Mouse (Mus musculus) midbrain, embryonic 15.5 days (tissue): ENCODE results near the gene Gm49321. TPM values are rescaled to one million over a fixed set of nuclear protein-coding genes. Genes with fewer than 3 reads are reported as not detected.

Experiments
- ATAC-seq: fragments of 200-750 bp; cut with Nextera tagmentation; replicated peaks from 2 replicates; pipeline ENCODE4 v1.8.0; 2017; ENCODE audit warnings: moderate TSS enrichment
- H3K27ac ChIP-seq: fragments of 300-500 bp; sonication (generic); 2 replicates; pipeline ENCODE4 v1.5.1; 2015; ENCODE audit warnings: mild to moderate bottlenecking, inconsistent platforms
- H3K27me3 ChIP-seq: fragments of 300-500 bp; sonication (generic); replicated peaks from 2 replicates; pipeline ENCODE4 v1.6.1; 2015; ENCODE audit warnings: inconsistent platforms
- H3K36me3 ChIP-seq: fragments of 300-500 bp; sonication (generic); replicated peaks from 2 replicates; pipeline ENCODE4 v1.6.1; 2015; ENCODE audit warnings: inconsistent platforms
- H3K4me1 ChIP-seq: fragments of 300-500 bp; sonication (generic); 2 replicates; pipeline ENCODE4 v1.6.1; 2015; ENCODE audit warnings: inconsistent platforms
- H3K4me2 ChIP-seq: fragments of 300-500 bp; sonication (generic); 2 replicates; pipeline ENCODE4 v1.6.1; 2015; ENCODE audit warnings: inconsistent platforms, mild to moderate bottlenecking, moderate library complexity
- H3K4me3 ChIP-seq: fragments of 300-500 bp; sonication (generic); 2 replicates; pipeline ENCODE4 v1.5.1; 2015; ENCODE audit warnings: mild to moderate bottlenecking, inconsistent platforms
- H3K9ac ChIP-seq: fragments of 300-500 bp; sonication (generic); 2 replicates; pipeline ENCODE4 v1.6.1; 2015; ENCODE audit warnings: mild to moderate bottlenecking, inconsistent platforms
- H3K9me3 ChIP-seq: fragments of 300-500 bp; sonication (generic); 2 replicates; pipeline ENCODE4 v1.6.1; 2016; ENCODE audit warnings: inconsistent platforms
- whole genome bisulfite sequencing: fragments of 180-500 bp; shearing (Covaris S2); methylation state at CpG from one replicate; pipeline ENCODE4 v1.1.7; 2015; ENCODE audit warnings: mixed read lengths; 5-methylcytosine and 5-hydroxymethylcytosine counted together
- polyA plus RNA-seq: library from polyadenylated mRNA; unstranded; fragments of >200 nt; fragmentation: Nextera tagmentation; extraction: Ambion mirVana; gene quantifications from 2 replicates; pipeline ENCODE4 v1.2.1, GENCODE M21; 2015

Gene Gm49321
- polyA plus RNA-seq, 1 experiment from 2014 or later: 26.1 TPM

DNA sequence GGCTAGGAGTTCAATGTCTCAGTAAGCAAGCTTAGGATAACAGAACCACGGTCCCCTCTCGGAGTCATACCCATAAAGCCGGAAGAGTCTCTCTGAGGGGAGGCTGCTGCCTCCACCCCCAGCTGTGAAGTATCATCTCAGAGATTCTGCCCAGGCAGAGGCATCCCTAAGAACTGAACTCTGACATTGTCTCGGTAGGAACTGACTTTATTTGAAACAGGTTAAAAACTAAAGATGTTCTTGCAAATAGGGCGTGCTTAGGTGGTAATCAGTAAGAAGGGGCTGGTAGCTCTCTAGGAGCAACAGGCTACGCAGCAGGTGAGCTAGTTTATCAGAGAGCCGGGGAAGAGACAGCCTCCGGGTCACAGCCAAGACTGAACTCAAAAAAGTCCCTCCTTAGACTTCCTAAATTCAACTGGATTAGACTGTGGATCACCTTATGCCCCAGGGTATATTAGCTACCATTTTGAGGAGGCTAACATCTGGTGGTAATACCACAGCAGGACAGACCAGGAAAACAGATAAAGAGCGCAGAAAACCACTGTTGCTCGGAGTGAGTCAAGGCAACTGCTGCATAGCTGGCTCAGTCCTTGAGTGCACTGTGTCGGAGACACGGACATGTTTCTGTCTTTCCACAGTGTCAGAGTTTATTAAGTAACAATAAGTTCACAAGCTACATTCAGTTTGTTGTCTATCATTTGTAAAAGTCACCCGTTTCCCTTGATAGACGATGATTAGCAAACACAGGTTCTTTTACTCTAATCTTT lies 16.1 kb downstream of the Gm49321 start:
- Histone ChIP-seq H3K4me2 (peak overlapping the region; percentile 49), H3K27me3 (0 out of 2 replicates have a peak, but pooled peaks cover 6% of the 10 kb centered on the region), H3K4me1 (peaks cover 13% of the 10 kb centered on the region), H3K4me3 (peak overlapping the region; percentile 27), H3K9ac (0 out of 2 replicates have a peak overlapping the region, but pooled peaks have one; percentile 15), H3K36me3 (no peaks in the 10 kb centered on the region), H3K27ac (no peak overlapping the region), H3K9me3 (no peaks in the 10 kb centered on the region)
- WGBS: 50% methylated on average over 14 of the region's 14 CpGs
- ATAC-seq: no peak

DNA sequence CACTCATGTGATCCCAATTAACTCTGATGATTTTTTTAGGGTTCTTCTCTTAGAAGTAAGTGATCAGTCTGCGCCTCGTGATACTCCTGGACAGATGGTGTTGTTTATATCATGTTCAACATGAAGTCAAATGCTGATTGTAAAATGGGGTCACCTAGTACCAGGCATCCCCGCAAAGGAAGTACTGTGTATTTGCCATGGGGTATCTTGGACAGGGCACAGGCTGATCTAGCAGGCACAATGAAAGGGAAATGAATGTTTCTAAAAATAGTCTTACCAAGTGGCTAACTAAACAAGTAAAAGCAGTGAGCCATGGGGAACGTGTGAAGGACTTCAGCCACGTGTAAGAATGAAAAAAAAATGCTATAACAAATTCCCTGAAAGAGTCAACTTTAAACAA lies 17.3 kb downstream of the Gm49321 start:
- no peaks in the 10 kb centered on the region for H3K36me3 ChIP-seq
- H3K4me1 ChIP-seq: peaks cover 10% of the 10 kb centered on the region
- no peak overlapping the region for H3K9ac ChIP-seq
- H3K9me3 ChIP-seq: no peaks in the 10 kb centered on the region
- no peak for ATAC-seq
- H3K27ac ChIP-seq: no peak overlapping the region
- 0 out of 2 replicates have a peak, but pooled peaks cover 4% of the 10 kb centered on the region for H3K27me3 ChIP-seq
- no peak overlapping the region for H3K4me3 ChIP-seq
- 84% methylated on average over 5 of the region's 5 CpGs for WGBS
- no peak overlapping the region for H3K4me2 ChIP-seq

DNA sequence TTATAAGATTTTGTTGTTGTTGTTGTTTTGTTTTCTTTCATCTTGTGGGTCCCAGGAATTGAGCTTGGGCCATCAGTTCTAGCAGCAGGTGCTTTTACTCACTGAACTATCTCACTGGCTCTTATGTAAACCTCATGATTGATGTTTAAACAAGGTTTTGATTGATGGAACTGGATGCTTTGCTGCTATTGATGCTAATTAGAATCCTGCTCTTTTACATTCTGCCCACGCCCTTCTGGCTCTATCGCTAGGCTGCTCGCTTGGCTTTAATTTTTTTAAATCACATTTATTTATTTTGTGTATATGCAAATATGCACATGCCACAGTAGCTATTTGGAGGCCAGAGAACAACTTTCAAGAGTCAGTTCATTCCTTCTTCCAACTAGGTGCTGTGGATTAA lies 20.2 kb downstream of the Gm49321 start:
- H3K9me3 ChIP-seq: no peaks in the 10 kb centered on the region
- H3K27ac ChIP-seq: no peak overlapping the region
- peaks cover 9% of the 10 kb centered on the region for H3K4me1 ChIP-seq
- no peaks in the 10 kb centered on the region for H3K36me3 ChIP-seq
- WGBS: 90% methylated on average over 3 of the region's 3 CpGs
- no peak overlapping the region for H3K4me2 ChIP-seq
- no peak for ATAC-seq
- no peaks in the 10 kb centered on the region for H3K27me3 ChIP-seq
- H3K9ac ChIP-seq: no peak overlapping the region
- no peak overlapping the region for H3K4me3 ChIP-seq

GRCm38 (mm10) chr12:73958830-73959229 lies 21.4 kb downstream of the Gm49321 start:
- no peaks in the 10 kb centered on the region for H3K4me1 ChIP-seq
- no peaks in the 10 kb centered on the region for H3K36me3 ChIP-seq
- H3K9ac ChIP-seq: no peak overlapping the region
- no peak overlapping the region for H3K4me2 ChIP-seq
- no peak overlapping the region for H3K4me3 ChIP-seq
- H3K9me3 ChIP-seq: no peaks in the 10 kb centered on the region
- no peak for ATAC-seq
- WGBS: 86% methylated on average over 2 of the region's 2 CpGs
- no peak overlapping the region for H3K27ac ChIP-seq
- H3K27me3 ChIP-seq: no peaks in the 10 kb centered on the region

DNA sequence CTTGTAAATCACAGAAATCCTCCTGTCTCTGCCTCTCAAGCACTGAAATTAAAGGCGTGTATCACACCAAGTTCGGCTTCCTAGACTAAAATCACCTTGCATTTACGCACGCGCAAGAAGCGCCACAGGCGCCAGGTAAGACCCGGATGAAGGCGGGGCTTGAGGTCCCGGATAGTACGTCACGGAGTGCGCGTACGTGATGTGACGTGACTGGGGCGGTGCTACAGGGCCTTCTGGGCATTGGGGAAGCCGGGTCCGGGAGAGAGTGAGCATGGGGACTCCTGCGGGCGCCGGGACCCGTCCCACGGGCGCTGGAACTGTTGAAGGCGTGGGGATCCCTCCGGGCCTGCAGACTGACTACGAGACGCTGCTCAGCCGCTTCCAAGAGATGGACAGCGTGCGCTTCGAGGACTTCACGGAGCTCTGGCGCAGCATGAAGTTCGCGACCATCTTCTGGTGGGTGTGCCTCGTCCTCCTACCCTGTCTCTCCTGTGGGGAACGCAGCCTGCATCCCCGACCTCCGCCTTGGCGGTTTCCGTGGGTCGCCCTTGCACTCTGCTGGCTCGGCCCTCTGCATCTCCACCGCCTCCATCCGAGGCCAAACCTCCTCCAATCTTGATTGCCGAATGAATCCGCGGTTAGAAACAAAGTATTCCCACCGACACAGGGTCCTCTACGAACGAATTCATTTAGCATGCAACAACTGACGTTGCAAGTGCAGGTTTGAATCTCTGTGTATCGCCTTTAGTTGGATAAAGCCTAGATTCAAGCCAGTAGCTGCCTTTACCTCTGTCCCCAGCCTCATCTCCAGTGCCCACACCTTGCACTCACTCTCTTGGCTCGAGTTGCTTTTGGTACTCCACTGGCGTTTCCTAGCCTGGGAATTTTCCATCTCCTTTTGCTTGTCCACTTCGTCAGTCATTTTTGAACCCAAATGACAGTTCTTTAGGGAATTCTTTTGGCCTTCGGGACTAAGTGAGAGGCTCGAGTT lies 27.1 kb downstream of the Gm49321 start, which contains the start of gene Snapc1:
Gene Snapc1, plus strand, starts transcription at position 191 of the 991 bp plus-strand sequence.
- Histone ChIP-seq H3K9ac (peak within 1 kb of the TSS; percentile 78), H3K4me1 (peaks cover 17% of the 10 kb centered on the region), H3K27ac (peak within 1 kb of the TSS; percentile 86), H3K9me3 (no peaks in the 10 kb centered on the region), H3K4me3 (peak within 1 kb of the TSS; percentile 80), H3K4me2 (peak within 1 kb of the TSS; percentile 76), H3K27me3 (no peaks in the 10 kb centered on the region), H3K36me3 (peaks cover 16% of the 10 kb centered on the region)
- ATAC-seq: peak; percentile 100
- WGBS: 1% methylated on average over 60 of the region's 60 CpGs

- no peak overlapping the region for H3K4me3 ChIP-seq
- H3K4me2 ChIP-seq: no peak overlapping the region
- no peak overlapping the region for H3K27ac ChIP-seq
- WGBS: 97% methylated on average over 8 of the region's 8 CpGs
- peaks cover 17% of the 10 kb centered on the region for H3K4me1 ChIP-seq
- H3K27me3 ChIP-seq: no peaks in the 10 kb centered on the region
- peaks cover 50% of the 10 kb centered on the region for H3K36me3 ChIP-seq
- no peak overlapping the region for H3K9ac ChIP-seq
- no peaks in the 10 kb centered on the region for H3K9me3 ChIP-seq
- ATAC-seq: no peak
Measured at GRCm38 (mm10) chr12:73969142-73969541, 31.7 kb downstream of the Gm49321 start.

DNA sequence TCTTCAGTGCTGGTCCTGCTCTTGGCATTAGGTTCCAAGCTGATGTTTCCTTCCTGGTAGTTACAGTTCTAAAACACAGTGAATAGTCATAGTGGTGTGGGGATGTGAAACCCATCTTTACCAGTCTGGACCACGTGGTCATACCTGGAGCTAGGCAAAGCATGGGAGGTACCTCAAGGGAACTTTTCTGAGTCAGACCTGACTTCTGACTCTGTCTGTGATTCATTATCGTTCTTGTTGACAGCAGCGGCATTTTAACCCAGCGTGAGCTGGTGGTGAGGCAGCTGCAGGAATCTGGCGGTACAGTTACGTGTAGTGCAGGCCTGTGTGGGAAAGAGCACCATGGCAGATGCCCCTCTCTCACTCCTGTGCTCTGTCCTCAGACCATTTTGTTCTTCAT lies 37.1 kb downstream of the Gm49321 start:
- Histone ChIP-seq H3K4me1 (no peaks in the 10 kb centered on the region), H3K36me3 (peaks cover 69% of the 10 kb centered on the region), H3K9ac (no peak overlapping the region), H3K4me2 (no peak overlapping the region), H3K9me3 (no peaks in the 10 kb centered on the region), H3K27me3 (no peaks in the 10 kb centered on the region), H3K4me3 (no peak overlapping the region), H3K27ac (no peak overlapping the region)
- no peak for ATAC-seq
- 95% methylated on average over 6 of the region's 6 CpGs for WGBS

- ATAC-seq: no peak
- Histone ChIP-seq H3K4me2 (no peak overlapping the region), H3K27me3 (no peaks in the 10 kb centered on the region), H3K36me3 (peaks cover 48% of the 10 kb centered on the region), H3K27ac (no peak overlapping the region), H3K4me3 (no peak overlapping the region), H3K9me3 (no peaks in the 10 kb centered on the region), H3K9ac (no peak overlapping the region), H3K4me1 (no peaks in the 10 kb centered on the region)
- 92% methylated on average over 3 of the region's 3 CpGs for WGBS
Measured at GRCm38 (mm10) chr12:73978144-73978543, 40.7 kb downstream of the Gm49321 start.

- H3K9me3 ChIP-seq: no peaks in the 10 kb centered on the region
- H3K4me2 ChIP-seq: no peak overlapping the region
- no peak overlapping the region for H3K9ac ChIP-seq
- no peaks in the 10 kb centered on the region for H3K4me1 ChIP-seq
- H3K27ac ChIP-seq: no peak overlapping the region
- no peaks in the 10 kb centered on the region for H3K27me3 ChIP-seq
- H3K4me3 ChIP-seq: no peak overlapping the region
- 85% methylated on average over 5 of the region's 5 CpGs for WGBS
- H3K36me3 ChIP-seq: peaks cover 47% of the 10 kb centered on the region
- ATAC-seq: no peak
Measured at GRCm38 (mm10) chr12:73979667-73980066, 42.2 kb downstream of the Gm49321 start.

DNA sequence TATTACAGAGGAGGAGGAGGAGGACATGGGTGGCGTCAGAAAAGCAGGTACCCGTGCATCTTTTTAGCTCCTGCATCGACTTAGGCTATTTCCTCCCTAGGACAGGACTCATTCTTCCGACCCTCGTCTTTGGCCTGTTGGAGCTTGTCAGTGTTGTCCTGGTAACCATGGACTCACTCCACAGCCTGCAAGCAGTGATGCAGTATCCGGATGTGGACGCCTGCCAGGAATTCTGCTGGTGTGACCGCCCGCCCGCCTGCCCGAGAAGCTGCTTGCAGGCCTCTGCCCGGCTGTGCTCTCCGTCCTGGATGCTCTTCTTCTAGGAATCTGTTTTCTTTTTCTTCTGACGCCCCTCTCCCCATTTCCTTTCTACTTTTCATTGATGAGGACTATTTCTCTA lies 45.1 kb downstream of the Gm49321 start:
- Histone ChIP-seq H3K9ac (no peak overlapping the region), H3K27me3 (no peaks in the 10 kb centered on the region), H3K9me3 (no peaks in the 10 kb centered on the region), H3K4me2 (no peak overlapping the region), H3K36me3 (peaks cover 40% of the 10 kb centered on the region), H3K4me1 (no peaks in the 10 kb centered on the region), H3K27ac (no peak overlapping the region), H3K4me3 (no peak overlapping the region)
- peak; percentile 86 for ATAC-seq
- WGBS: 52% methylated on average over 14 of the region's 14 CpGs

DNA sequence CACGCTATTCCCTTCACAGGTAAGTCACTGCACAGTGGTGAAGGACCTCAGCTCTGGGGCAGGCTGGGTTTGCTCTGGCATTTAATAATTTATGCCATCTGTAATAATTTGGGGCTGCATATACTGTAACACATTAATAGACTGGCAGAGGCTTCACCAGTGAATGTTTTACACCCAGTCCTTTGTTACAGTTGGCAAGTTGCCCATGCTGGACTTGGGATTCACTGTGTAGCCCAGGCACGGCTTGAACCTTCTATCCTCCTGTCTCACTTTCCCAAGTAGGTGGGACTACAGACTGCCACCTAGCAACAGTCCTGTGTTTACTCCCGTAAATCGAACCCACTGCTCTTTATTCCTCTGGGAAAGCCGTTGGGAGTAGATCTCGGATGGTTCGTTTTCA lies 48.8 kb downstream of the Gm49321 start:
- no peak overlapping the region for H3K4me2 ChIP-seq
- no peak overlapping the region for H3K27ac ChIP-seq
- no peak overlapping the region for H3K9ac ChIP-seq
- peaks cover 18% of the 10 kb centered on the region; the same call in 1 of the 2 replicates for H3K36me3 ChIP-seq
- no peaks in the 10 kb centered on the region for H3K27me3 ChIP-seq
- no peaks in the 10 kb centered on the region for H3K9me3 ChIP-seq
- no peak for ATAC-seq
- no peak overlapping the region for H3K4me3 ChIP-seq
- WGBS: 85% methylated on average over 7 of the region's 7 CpGs
- H3K4me1 ChIP-seq: no peaks in the 10 kb centered on the region

- no peak overlapping the region for H3K27ac ChIP-seq
- ATAC-seq: no peak
- H3K9ac ChIP-seq: no peak overlapping the region
- H3K4me3 ChIP-seq: no peak overlapping the region
- WGBS: 85% methylated on average over 4 of the region's 4 CpGs
- peaks cover 11% of the 10 kb centered on the region; the same call in 1 of the 2 replicates for H3K36me3 ChIP-seq
- no peak overlapping the region for H3K4me2 ChIP-seq
- no peaks in the 10 kb centered on the region for H3K9me3 ChIP-seq
- no peaks in the 10 kb centered on the region for H3K27me3 ChIP-seq
- no peaks in the 10 kb centered on the region for H3K4me1 ChIP-seq
Measured at GRCm38 (mm10) chr12:73988393-73989008, 51.0 kb downstream of the Gm49321 start.
